Mouse (Mus musculus) embryonic stem cell, embryonic (primary cell): ENCODE data around the gene Gm13305.
"Not testable (repeated sequence)": the region's sequence is repeated elsewhere in the genome, so short reads cannot be mapped to it uniquely, and the experiment has no call there.

Experiments
- CTCF ChIA-PET, 4 experiments: fragments of 300-600 bp in 2 of 4; fragments of 350-600 bp in 2 of 4; sonication (Branson Sonifier 250); formaldehyde crosslinking; loops; one replicate each; lab custom pipeline; 2022; ENCODE audit warnings: inconsistent platforms in 2 of 4; lab: Charles Lee
- POLR2A ChIA-PET, 4 experiments: fragments of 300-600 bp in 2 of 4; fragments of 350-600 bp in 2 of 4; sonication (Branson Sonifier 250); formaldehyde crosslinking; loops; one replicate each; lab custom pipeline; 2022; ENCODE audit warnings: antibody characterized with exemption in 4 of 4, inconsistent platforms in 1 of 4; lab: Charles Lee

Gene Gm13305

GRCm38 (mm10) chr4:42168503-42168902 lies at the start of gene Gm13305:
Gene Gm13305, minus strand, starts transcription at chr4:42168603.
- POLR2A ChIA-PET, CTCF ChIA-PET: not testable (repeated sequence)

GRCm38 (mm10) chr4:42184980-42185372 lies 16.6 kb upstream of the Gm13305 start:
- POLR2A ChIA-PET, CTCF ChIA-PET: not testable (repeated sequence)

- CTCF ChIA-PET, POLR2A ChIA-PET: not testable (repeated sequence)
Measured at GRCm38 (mm10) chr4:42184324-42184979, 16.0 kb upstream of the Gm13305 start.

DNA sequence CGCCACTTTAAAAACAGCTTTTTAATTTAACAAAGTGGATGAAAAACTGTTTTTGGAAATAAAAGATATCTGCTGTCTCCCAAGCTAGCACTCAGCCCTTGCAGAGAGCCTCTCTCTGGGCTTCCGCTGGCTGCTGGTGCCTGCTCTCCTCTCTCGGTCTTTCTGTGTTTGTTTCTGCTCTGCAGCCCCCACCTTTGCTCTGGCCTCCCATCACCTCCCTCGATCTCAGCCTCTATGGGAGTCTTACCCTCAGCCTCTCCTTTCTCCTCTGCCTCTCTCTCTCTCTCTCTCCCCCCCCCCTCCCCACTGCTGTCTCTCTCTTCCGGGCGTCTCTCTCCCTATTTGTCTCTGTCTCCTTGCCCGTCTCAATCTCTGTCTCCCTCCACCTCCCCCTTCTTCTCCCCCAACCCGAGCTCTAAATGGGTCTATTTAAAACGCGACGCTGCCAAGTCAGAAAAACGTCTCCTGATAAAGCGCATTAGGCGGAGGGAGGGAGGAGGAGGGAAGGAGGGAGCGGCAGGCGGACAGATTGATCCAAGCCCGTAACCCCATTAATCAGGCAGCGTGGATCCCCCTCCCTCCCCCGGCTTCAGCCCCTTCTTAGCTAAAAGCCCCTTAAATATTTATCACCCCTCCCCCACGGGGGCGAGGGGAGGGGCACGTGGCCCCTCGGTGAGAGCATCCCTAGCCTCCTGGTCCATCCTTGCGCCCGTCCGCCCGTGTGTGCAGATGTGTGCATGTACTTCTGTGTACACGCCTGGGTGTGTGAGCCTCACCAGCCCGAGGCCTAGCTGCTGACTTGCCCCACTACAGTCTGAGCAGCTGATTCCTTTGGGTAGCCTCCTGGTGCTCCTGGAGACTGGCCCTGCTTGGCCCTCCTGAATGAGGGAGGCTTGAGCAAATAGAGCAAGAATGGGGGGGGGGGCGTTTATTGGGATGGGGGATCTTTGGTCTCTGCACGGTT lies 15.1 kb upstream of the Gm13305 start:
- POLR2A ChIA-PET, CTCF ChIA-PET: not testable (repeated sequence)

DNA sequence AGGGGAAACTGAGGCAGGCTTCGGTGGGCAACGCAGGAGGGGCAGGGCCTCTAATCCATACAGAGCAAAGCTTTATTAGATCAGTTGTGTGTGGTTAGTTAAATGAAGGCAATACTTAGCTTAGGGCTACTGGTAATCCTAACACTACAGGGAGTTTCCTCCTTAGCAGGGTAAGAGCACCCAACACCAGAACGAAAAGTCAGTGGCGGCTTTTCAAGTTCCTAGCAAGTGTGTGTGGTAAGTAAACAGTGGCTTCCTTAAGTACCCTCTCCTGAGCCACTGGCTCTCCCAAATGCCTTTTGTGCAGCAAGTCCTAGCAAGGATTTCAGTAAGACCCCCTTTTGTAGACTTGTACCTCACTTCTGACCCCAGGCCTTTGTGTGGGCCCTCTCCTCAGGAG lies 9.8 kb upstream of the Gm13305 start:
- CTCF ChIA-PET, POLR2A ChIA-PET: not testable (repeated sequence)

DNA sequence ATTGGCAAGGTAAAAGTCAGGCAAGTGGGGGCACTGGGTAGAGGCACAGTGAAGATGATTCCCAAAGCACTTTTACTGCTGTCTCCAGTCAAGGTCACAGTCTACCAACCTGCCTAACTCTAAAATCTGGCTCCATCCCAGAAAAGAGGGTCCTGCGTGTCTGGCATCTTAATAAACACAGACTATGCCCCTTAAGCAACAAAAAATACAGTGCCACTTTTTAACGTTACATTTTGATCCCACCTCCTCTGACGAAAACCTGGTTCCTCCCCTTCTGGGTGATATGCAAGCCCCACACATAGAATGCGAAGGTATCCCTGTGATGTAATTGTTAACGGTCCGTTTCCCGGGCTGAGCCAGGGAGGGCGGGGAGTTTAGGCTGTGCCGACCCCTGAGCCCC lies 15.3 kb downstream of the Gm13305 start, which contains the start of gene Gm13306:
TSS of gene Gm13306 (plus strand) at position 301 of the 400 bp plus-strand sequence.
- POLR2A ChIA-PET, CTCF ChIA-PET: not testable (repeated sequence)

DNA sequence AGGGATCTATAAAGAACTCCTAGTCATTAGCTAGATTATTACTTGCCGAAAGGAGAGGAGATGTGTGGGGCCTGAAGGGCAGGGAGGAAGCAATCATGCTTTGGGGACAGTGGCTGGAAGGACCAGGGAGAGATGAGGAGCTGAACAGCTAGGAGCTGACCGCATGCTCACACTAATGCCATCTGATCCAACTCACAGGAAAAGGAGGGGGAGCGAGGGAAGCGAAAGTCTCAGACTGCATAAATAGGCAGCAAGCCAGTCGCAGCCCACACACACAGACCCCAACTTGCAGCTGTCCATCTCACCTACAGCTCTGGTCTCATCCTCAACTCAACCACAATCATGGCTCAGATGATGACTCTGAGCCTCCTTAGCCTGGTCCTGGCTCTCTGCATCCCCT lies 53.9 kb downstream of the Gm13305 start, which contains the start of gene Gm13304:
TSS of gene Gm13304 (plus strand) at position 301 of the 400 bp plus-strand sequence.
- CTCF ChIA-PET, POLR2A ChIA-PET: not testable (repeated sequence)
